Mouse (Mus musculus): ENCODE data around the gene Sgip1.

Gene Sgip1

DNA sequence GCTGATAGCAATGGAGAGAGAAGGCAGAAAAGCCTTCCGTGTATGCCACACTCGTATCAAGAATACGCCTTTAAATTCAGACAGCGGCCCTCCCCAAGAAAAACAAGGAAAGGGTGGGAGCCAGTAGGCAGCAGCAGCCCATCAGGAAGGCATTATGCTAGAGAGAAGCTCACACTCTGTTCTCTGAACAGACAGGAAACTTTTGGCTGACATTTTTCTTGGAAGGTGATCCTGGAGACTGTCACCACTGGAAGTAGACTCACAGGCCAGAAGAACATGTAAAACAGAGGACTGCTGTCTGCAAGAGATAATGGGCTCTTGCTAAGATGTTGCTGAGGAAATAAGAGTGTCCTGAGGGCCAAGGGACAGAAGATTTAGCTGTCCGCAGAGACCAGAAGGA lies 158.6 kb downstream of the Sgip1 start:
- DNase-seq (ENCODE audit: low spot score) = no peak

DNA sequence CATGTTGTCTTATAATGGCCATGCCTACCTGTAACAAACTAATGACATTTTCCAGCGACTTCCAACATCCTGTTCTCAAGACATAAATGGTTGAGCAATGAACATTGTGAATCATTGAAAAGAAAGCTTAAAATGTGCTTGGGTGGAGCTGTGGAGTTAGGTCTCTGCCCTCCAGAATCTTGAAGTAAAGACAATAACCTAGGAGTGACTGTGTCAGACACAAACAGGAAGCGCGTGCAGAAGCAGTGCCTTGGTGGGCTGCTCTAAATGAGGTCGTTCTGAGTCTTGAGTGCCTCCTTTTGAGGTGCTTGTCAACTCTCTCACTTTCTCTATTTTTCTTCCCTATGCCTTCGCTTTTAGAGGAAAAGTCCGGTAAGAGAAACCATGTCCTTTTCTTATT lies 159.1 kb downstream of the Sgip1 start:
- no peak for DNase-seq (ENCODE audit: low spot score)

DNA sequence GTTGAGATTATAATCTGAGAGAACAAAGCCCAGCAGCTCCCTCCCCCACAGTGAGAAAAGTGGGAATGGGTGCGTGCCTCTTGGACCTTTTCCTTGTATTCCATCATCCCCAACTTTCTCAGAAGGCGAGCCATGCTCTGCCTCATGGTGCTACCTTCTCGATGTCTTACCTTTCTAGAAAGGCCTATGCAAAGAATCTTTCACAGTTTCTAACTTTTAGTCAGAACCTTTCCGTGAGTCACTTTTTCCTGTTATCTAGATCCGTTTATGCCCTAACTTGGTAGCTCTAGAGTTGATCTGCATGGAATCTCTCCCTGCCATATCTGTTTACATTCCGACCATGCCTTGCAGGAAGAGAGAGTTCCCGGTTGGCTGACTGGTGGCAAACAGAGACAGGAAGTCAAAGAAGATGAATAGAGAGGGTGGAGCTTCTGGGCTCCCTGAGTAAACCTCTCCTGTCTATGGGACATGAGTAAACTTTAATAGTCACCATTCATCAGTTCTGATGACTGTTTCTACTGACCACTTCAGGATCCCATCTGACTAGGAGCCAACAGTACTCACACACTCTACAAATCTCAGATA lies 166.8 kb downstream of the Sgip1 start:
- DNase-seq (ENCODE audit: low spot score) = peak; percentile 25

DNA sequence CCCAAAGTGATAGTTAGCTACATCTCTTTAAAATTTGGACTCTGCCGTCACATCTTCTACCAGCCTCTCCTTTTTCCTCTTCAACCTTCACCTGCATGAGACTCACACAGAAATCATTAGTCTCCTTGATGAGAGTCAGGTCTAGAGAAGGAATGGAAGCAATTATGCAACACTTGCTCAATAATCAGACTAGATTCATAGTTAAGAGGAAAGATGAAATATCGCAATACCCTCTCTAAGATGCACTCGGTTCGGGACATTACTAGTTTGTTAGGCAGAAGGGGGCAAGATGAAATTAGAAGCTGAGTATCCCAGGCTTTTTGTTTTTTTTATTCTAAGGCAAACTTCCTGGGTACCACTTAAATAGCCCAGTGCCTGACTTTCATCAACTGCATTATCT lies 169.1 kb downstream of the Sgip1 start:
- DNase-seq (ENCODE audit: low spot score) = no peak

DNA sequence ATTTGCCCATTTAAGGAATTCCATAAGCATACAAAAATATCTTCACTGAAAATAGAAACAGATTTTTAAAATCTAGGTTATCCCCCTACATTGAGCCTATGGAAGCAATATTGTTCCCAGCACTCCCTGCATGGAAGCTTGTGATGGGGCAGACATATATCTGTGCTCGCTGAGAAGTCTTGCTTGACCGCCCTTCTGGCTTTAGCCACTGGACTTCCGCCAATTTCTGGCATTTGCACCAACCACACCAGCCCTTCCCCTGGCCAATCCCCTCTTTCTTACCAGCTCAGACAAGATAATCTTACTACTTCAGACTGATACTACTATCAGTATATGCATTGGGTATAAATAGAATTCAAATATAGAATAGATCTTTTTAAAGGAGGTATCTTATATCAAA lies 172.1 kb downstream of the Sgip1 start:
- no peak for DNase-seq (ENCODE audit: low spot score)

DNA sequence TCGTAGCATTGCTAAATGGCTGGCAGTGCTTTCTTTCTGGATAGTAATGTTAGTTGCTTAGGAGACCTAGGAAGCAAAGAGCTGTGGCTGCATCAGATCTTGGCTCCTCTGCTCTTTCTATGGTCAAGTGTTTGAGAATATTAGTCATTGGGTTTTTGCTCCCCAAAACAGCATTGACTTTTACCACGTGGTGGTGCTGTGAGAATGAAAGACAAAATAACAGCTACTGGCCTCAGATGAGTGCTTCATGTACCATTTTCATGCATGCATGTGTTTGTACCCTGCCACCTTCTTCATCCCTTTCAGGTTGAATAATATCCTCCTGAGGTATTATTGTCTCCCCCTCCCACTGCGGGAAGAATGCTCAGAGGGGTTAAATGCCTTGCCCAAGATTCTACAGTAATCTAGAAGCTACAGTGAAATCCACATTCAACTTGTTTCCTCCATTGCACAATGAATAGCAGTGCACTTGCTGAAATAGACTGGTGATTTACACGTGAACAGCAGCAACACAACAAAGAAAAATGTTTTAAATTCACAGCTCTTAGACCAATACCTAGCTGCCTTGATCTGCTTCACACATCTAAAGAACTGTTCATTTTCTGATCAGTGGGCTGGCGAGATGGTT lies 172.7 kb downstream of the Sgip1 start:
- no peak for DNase-seq (ENCODE audit: low spot score)

DNA sequence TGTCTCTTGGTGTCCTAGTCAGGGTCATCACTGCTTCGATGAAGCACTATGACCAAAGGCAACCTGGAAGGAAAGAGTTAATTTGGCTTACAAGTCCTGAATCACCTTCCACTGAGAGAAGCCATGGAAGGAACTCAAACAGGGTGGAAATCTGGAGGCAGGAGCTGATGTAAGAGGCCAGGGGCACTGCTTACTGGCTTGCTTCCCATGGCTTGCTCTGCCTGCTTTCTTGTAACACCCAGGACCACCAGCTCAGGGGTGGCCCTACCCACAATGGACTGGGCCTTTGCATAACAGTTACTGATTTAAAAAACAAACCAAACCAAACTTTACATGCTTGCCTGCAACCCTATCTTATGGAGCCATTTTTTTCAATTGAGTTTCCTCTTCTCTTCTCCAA lies 177.1 kb downstream of the Sgip1 start:
- no peak for DNase-seq (ENCODE audit: low spot score)

DNA sequence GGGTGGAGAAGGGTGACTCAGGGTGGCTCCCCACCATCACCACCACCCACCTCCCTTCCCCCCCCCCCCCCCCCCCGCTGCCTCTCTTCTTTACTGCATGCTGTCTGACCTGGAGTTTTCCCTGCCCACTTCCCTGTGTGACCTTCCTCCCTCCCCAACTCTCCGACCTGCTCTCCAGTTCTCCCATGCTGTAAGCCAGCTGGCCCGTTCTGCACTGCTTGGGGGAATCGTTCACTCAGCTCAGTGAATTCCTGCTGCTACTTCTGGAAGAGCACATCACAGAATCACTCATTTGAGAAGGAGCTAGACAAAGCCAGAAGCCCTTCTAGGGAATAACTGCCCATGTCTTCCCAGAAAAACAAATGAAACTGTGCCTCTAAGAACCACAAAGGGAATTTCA lies 188.4 kb downstream of the Sgip1 start:
- no peak for DNase-seq (ENCODE audit: low spot score)

DNA sequence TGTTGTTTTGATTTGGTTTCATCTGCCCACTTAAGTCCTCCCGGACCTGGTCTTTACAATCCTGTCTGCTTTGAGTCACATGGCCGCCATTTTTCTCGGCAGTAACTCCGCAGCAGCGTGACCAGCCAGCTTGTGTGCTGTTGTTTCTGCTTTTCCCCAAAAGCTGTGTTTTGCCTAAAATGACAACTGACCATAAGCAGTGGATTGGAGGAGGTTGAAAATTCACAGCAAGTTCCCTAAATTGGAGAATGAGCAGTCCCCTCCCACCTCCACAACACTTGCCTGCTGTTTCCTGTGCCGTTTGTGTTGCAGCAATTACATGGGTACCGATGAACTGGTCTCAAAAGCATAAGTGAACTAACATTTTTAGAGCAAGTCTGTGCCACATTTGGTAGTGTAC lies 189.6 kb downstream of the Sgip1 start:
- DNase-seq (ENCODE audit: low spot score) = no peak

DNA sequence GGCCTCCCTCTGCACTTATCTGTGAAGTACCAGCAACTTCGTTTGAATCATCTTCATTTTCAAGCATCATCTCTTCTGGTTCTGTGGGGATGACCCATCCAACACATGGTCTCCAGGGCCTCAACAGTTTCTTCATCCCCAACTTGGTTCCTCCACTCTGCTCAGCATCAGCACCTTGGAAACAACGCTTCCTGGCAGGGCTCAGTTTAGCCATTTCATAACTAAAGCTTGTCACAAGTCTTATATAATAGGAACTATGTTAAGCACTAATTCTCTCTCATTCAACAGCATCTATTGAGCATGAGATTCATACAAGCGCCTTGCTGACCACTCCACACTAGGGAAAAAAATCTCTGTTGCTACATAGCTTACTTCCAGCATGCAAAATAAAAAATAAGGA lies 199.2 kb downstream of the Sgip1 start:
- no peak for DNase-seq (ENCODE audit: low spot score)

DNA sequence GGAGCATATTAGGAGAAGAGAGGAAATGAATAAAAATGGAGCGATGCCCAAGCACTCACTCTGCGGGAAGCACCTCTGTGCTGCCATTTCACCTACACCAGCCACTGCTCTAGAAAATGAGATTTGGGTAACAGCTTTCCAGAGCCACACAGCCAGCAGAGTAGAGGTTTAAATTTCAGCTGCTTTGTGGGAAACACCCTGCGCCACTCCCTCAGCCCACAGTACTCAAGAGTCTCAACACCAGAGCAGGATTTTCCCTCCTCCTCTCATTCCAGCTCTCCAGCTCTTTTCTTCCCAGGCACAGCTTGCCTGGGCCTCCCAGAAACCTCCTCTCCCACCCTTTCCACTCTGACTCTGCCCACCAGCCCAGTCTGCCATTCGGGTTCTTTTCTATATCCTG lies 199.6 kb downstream of the Sgip1 start:
- no peak for DNase-seq (ENCODE audit: low spot score)

DNA sequence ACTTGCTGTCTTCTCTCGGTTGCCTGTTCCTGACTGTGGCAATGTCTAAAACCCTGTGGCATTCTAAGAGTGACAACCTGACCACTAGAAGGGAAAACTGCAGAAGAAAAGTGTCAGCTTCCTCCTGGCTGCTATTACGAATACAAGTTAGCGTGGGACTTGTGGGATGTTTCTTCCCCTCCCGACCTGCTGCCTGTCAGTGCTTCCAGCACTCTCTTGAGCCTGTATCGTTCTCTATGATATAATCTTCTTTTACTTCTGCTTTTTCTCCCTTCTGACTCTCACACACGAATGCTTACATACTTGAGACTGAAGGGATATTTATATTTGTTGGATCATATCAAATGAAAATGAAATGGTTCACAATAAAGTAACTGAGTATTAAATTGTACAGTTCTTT lies 203.2 kb downstream of the Sgip1 start:
- DNase-seq (ENCODE audit: low spot score) = no peak

DNA sequence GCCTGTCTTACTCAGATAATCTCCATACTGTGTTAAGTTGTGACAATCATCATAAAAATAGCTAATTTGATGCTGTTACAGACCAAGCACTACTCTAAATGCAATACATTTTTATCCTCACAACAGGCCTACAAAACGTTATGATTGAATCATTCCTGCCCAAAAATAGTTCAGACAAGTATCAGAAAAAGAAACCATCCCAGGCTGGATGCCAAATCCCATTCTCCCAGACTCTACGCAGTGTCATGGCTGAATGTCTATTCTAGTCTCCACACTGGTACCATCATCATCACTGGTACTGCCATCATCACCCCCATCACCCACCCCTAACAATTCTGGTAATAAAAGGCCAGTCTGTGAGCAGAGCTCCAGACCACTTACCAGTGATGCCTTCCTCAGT lies 211.4 kb downstream of the Sgip1 start:
- DNase-seq (ENCODE audit: low spot score) = no peak

DNA sequence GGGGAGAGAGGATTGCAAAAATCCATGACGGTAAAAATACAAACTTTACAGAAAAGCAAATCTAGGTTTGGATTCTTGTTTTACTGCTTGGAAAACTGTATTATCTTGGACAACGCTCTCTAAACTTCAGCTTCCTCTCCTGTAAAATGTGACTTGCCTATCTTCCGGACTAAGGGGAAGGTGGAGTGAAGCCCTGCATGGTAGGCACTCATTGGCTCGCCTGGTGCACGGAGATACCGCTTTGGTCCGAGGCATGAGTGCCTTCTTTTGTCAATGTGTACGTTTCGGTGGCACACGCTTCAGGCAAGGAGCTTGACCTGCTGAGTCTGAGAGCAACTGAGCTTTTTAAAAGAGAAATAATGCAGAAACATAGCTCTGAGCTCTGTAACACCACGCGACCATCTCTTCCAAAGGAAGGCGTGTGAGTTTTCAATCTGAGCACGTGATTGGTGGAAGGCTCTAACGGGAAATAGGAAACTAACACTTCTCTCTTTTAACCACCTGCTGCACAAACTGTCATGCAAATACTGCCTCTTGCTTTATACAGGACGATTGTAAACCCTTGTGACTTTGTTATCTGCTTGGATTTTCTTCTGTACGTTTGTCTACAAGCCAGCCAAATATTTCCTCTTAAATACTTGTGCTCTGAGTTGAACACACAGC lies 214.3 kb downstream of the Sgip1 start:
- no peak for DNase-seq (ENCODE audit: low spot score)

DNA sequence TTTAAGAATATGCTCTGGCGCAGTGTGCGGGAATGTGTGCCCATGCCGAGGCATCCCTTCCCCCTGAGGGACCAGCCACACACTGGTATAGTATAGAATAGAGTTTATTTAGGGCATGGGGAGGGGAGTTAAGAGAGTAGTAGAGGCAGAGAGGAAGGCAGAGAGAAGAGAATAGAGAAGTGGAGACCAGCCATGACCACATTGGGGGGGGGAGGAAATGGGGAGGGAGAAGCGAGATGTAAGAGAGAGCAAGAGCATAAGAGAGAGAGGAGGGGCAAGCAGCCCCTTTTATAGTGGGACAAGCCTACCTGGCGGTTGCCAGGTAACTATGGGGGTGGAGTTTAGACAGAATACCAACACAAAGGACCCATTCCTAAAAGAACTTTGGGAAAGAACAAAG lies 218.3 kb downstream of the Sgip1 start:
- no peak for DNase-seq (ENCODE audit: low spot score)

DNA sequence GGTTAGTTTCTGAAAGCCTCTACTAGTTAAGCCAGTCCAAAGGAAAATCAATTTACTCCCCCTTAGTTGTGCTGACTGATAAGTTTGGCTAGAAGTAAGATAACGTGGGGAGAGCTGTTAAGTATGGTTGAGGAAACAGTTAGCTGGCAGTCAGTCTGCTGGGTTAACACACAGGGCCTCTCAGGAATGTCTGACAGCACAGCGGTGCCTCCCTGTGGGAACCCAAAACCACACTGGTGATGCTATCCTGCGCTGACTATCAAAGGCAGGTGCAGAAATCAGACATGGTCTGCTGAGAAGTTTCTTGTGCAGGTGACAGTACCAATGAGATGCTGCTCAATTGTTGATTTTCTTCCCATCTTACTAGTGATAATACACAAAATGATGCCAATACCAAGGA lies 223.1 kb downstream of the Sgip1 start:
- DNase-seq (ENCODE audit: low spot score) = no peak

DNA sequence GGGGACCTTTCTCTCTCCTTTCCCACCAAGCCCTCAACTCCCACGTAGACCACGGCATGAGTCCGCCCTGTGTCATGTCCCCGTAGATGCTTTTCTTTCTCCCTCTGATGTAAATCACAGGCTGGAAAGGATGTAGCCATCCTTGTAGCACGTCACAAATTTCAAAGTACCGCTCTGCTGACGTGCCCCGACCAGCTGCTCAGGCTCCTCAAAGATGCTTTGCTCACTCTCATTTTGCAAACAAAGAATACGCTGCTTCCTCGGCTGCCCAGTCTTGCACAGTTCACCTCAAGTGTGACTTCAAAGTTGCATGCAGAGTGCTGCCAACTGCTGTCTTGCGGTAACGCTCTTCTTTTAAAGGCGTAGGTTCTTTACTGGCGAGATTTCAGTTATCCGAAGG lies 226.7 kb downstream of the Sgip1 start:
- no peak for DNase-seq (ENCODE audit: low spot score)

DNA sequence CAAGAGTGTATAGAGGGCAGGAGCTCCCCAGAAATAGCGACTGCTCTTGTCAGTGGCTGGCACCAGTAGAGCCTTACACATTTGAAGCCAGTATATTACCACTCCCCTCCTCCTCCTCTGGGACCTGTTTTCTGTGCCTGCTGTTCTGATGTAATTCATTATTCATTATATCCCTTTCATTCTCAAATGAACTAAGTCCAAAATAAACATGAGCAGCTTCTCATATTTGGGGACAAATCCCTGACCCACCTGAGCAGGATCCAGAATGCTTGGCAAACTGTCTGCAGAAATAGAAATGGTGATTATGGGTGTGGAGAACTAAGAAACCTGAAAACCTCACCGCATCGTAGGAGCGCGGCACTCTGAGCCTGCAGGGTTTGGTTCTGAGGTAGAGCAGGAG lies 228.5 kb downstream of the Sgip1 start:
- no peak for DNase-seq (ENCODE audit: low spot score)

DNA sequence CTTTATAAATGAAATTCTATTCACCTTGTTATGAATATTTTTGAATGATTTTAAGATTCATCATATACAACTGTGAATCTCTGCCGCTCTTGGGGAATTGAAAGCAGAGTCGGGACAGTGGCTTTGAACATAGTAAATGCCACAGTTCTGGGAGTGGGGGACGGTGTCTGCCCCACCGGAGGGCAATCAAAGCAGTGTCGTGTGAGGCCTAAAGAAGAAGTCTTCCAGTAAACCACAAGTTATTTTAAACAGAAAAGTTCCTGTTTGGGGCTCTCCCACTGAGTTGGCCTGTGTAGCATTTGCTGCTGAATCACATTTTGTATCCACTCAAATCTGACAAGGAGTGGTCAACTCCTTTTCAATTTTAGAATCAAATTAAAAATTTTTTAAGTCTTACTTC lies 230.1 kb downstream of the Sgip1 start:
- DNase-seq (ENCODE audit: low spot score) = no peak

DNA sequence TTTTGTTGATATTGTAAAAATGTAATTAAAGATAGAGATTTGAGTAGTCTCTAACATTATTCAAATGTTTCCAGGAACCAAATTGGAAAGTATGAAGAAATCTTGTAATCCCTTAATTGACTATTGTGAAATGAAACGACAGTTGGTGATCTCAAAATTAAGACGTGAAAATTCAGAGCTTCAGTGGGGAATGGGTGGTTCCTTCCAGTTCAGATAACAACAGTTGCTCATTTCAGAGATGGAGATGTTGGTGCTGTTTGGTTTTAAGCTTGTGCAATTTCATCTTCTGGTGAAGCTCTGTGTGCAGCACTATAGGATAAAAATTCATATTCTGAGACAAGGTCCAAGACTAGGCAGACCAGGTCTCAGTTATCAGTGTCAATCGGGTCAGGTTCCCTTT lies 231.0 kb downstream of the Sgip1 start:
- no peak for DNase-seq (ENCODE audit: low spot score)

DNA sequence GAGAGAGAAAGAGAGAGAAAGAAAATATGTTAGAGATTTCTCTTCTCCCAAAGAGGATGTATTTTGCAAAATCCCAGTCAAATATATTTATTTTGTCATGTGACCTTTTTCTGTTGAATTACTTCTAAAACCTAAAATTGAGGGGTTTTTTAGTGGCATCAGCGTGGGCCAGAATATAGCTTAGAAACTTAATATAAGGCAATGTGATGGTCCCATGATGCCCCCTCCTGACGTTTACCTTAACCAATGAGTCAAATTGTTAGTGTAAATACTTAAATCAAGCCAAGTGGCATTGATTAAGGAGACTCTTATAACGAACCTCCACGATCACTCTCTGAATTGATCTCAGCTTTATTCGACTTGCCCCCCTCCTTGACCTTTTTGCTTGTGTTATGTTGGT lies 233.1 kb downstream of the Sgip1 start:
- DNase-seq (ENCODE audit: low spot score) = no peak

DNA sequence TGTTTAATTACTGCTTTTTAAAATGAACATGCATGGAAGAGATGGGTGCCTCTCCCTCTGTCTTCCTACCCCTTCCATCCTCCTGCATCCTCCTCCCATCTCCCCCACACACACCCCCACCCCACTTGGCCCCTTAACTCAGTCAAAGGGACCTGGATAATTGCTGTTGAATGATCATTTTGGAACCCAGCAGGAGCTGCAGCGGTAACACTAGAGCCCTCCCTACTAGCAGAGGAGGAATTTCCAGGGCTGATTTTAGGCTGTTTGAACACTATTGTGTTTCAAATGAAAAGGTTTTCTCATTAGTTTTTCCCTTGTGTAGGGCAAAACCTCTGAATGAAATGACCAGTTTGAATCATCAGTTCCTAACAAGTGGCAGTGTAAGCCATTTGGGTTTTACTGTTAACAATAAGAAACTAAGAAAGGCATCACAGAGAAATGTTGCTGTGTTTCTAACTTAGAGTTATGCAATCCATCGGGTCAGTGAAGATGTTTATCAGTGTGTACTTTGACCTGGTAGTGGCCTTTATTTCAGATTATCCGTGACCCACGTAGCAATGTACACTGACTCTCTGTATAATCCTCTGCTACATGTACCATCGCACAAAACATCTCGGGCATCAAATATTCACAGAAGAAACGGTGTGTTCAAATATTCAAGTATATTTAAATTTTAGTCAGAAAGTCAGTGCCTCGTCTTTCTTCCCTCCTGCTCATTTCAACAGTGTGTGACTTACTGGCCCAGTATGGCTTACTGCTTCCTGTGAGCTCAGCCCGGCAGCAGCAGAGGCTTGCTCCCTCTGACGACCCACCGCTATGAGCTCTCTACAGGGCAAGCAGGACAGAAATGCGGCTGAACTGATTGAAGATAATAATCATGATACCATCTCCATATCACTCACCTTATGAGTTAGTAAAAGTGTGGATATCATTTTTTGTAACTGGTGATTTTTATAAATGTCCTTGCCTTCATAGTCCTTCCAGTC lies 235.5 kb downstream of the Sgip1 start:
- DNase-seq (ENCODE audit: low spot score) = no peak

Data from yolk sac, embryonic 10.5 days (tissue).